Mouse (Mus musculus) cerebellum, postnatal 25 days (tissue): ENCODE results near the gene Cklf.
A peak's percentile ranks its signal among the peaks of the same experiment; 100 is the strongest.
"Not testable (repeated sequence)": the region's sequence is repeated elsewhere in the genome, so short reads cannot be mapped to it uniquely, and the experiment has no call there.

Source experiments
- DNase-seq, 2 experiments: peaks; one replicate each; pipeline ENCODE4 v3.0.0; 2021; ENCODE audit warnings: mixed read lengths in 2 of 2

Gene Cklf

DNA sequence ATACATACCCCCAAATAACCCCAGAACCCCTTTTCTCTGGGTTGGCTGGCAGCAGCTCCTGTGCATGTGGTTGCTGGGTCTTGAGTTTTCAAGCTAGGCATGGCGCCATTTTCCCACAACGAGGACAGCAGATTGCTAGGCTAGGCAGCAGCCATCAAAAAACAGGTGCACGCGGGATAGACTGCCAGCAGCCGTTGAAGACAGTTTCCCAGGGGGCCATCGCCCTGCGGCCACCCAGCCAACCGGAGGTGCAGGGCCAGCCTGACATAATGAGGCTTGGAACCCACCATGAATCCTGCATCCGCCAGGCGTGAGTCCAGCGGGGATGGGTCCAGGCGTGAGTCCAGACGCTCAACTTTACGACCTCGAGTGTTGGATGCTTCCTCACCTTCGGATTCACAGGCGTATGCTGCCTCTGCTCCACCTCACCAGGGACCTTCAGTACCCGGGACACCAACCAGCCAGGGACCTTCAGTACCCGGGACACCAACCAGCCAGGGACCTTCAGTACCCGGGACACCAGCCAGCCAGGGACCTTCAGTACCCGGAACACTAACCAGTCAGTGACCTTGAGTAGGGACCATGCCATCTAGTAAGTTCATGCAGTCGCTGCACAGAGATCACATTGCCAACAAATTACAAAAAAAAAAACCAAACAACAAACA is 13.7 kb downstream of the Cklf start:
- DNase-seq = peak in 1 of 2 experiments; percentile 9

DNA sequence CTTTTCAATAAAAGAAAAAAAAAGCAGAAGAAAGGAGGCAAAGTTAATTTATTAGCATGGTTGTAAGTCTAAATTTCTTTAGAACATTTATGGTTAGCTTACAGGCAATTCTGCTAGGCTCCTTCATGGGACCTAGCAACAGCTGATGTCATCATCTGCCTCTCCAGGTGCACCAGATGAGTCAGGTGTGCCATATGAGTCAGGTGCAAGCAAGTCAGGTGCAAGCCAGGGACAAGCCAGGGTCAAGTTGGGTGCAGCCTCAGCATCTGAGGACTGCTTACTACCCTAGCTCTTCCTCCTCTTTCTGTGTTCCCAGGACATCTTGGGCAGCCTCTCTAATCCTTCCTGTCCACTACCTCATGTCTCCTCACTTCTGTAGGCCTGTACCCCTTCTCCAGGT is 17.7 kb downstream of the Cklf start:
- no peak for DNase-seq

DNA sequence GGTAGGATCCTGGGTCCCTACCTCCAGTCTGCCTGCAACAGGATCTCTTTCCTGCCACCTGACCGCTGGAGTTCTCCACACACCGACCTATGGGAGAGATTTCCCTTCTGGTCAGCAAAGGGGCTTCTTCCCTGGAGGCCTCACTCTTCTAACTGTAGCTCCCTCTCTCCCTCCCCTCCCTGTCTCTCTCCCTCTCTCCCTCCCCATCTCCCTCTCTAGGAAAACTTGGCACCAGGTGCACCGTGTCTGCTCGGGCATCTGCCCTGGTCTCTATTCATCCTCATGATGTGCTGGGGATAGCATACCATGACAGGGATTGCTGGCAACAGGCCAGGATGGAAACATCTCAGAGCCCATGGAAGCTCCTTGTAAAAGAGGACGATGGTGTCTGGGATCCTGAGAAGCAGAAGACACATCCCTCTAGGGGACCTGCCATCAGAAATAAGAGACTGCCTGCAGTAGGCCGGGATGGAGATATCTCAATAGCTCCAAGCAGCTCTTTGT is 18.3 kb downstream of the Cklf start:
- no peak for DNase-seq

- DNase-seq = not testable (repeated sequence)
Observed at GRCm38 (mm10) chr8:104293081-104293480, 42.4 kb downstream of the Cklf start, which contains the start of gene Cmtm2a. TSS of gene Cmtm2a (minus strand) at chr8:104293181.

GRCm38 (mm10) chr8:104294396-104294795 is 43.7 kb downstream of the Cklf start:
- no peak for DNase-seq

DNA sequence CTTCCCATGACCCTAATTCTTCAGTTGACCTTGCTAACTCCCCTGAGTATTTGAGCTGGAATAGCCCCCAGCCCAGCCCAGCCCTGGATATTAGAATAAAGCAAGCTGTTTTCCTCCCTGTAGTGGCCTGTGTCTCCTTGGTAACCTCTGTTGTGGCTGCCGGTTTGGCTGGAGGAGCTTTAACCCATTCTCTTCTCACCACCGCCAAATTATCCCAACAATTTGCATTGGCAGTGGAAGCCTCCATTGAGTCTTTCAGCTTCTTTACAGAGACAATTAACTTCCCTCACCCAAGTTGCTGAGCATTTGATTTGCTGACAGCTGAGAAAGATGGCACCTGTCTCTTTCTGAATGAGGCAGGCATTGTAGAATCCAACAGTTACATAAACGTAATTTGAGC is 50.9 kb downstream of the Cklf start:
- DNase-seq = not testable (repeated sequence)

GRCm38 (mm10) chr8:104302536-104302935 is 51.9 kb downstream of the Cklf start:
- not testable (repeated sequence) for DNase-seq

GRCm38 (mm10) chr8:104304962-104305361 is 54.3 kb downstream of the Cklf start:
- no peak for DNase-seq

GRCm38 (mm10) chr8:104308341-104308740 is 57.7 kb downstream of the Cklf start:
- not testable (repeated sequence) for DNase-seq

DNA sequence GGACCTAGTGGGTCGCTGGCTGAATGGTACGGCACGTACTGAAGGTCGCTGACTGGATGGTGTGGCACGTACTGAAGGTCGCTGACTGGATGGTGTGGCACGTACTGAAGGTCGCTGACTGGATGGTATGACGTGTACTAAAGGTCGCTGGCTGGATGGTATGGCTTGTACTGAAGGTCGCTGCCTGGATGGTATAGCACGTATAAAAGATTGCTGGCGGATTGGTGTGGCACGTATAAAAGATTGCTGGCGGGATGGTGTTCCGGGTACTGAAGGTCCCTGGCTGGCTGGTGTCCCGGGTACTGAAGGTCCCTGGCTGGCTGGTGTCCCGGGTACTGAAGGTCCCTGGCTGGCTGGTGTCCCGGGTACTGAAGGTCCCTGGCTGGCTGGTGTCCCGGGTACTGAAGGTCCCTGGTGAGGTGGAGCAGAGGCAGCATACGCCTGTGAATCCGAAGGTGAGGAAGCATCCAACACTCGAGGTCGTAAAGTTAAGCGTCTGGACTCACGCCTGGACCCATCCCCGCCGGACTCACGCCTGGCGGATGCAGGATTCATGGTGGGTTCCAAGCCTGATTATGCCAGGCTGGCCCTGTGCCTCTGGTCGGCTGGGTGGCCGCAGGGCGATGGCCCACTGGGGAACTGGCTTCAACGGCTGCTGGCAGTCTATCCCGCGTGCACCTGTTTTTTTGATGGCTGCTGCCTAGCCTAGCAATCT is 58.9 kb downstream of the Cklf start, which contains the start of the genes Gm45711 and Cmtm1:
Gm45711 (minus strand) TSS at position 641 of the 715 bp plus-strand sequence.
Cmtm1 (minus strand) TSS at position 705 of the 715 bp plus-strand sequence.
- DNase-seq = peak; percentile 50 to 54

GRCm38 (mm10) chr8:104312023-104312422 is 61.4 kb downstream of the Cklf start:
- DNase-seq = not testable (repeated sequence)

GRCm38 (mm10) chr8:104313311-104313710 is 62.6 kb downstream of the Cklf start:
- no peak for DNase-seq
